Mouse (Mus musculus) bone marrow, adult 2 months (tissue): ENCODE measurements at regions not wholly inside any gene's neighbourhood (a gene's known extent, or its start where the extent isn't known, plus 50 kb on each side); places are given as distances from the start of the nearest gene placed in this dataset.

ENCODE experiments used
- H3K27ac ChIP-seq: fragments of 200-500 bp; 2 replicates; pipeline ENCODE4 v1.5.1; 2012; ENCODE audit warnings: low read depth, mild to moderate bottlenecking, control low read depth, inconsistent platforms, low read length; ENCODE audit not compliant: control insufficient read depth, poor library complexity, insufficient read depth
- H3K4me1 ChIP-seq: fragments of 200-500 bp; 2 replicates; pipeline ENCODE4 v1.6.1; 2011; ENCODE audit warnings: low read length; ENCODE audit not compliant: control insufficient read depth, insufficient read depth
- H3K4me3 ChIP-seq: fragments of 200-500 bp; replicated peaks from 2 replicates; pipeline ENCODE3; 2011; ENCODE audit warnings: mild to moderate bottlenecking, low read depth, low read length, control low read depth; ENCODE audit not compliant: control insufficient read depth
- CTCF ChIP-seq: fragments of 200-500 bp; IDR thresholded peaks from 2 replicates; pipeline ENCODE4 v1.5.1; 2011; ENCODE audit warnings: low read length, control low read depth; ENCODE audit not compliant: control insufficient read depth, insufficient read depth
- POLR2A ChIP-seq: fragments of 200-500 bp; IDR thresholded peaks from 2 replicates; pipeline ENCODE4 v1.6.1; 2011; ENCODE audit warnings: low read depth, mild to moderate bottlenecking, control low read depth, low read length, borderline replicate concordance; ENCODE audit not compliant: control insufficient read depth
- WGBS: fragments of 180-500 bp; shearing (Covaris S2); methylation state at CpG from one replicate; pipeline ENCODE4 v1.1.7; 2018; 5-methylcytosine and 5-hydroxymethylcytosine counted together

DNA sequence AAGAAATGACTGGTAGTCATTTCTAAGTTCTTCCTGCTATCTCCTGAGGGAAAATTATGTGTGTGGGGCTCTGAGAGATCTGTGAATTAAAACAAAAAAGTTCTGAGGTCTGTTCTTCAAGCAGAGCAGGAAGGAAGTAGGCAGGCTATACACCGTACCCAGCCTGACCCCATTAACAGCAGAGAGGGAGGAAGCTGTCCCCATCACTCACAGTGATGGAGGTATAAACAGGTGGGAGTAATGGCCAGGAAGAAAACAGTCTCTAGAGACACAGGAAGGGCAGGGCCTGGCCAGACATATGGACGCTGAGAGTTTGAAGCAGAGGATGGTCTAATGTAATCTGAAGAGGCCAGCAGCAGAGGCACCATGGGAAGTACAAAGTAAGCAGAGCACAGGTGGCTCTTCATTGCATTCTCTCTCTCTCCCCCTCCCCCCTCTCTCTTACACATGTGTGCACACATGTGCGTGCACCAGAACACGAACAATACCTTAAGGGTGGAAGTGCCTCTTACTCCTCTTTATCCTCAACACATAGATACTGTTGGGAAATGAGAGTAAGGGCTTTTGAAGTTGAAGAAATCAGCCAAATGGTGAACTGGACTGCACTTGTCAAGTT is 367.7 kb upstream of the Kif2a start:
- Histone ChIP-seq H3K4me1 (peaks cover 1% of the 10 kb centered on the region; the same call in 1 of the 2 replicates), H3K27ac (no peak overlapping the region), H3K4me3 (no peak overlapping the region)
- TF ChIP-seq CTCF (no peak), POLR2A (no peak)
- WGBS: 42% methylated on average over 4 of the region's 4 CpGs

DNA sequence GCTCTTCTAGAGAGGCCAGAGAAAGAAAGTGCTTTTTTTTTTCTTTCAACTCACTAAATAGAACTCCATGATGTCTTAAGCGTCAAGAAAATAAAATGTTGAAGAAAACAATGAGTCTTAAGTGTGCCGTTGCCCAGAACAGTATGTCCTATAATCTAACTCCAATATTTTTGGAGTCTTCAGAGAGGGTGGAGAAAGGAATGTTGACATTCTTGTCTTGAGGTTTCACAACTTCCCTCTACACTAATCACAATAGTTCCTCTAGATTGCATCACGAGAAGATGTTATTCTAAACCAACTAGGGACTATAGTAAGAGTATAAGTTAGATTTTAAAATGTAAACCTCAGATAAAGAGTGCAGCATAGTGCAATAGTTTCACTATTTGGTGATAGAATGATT is 367.1 kb upstream of the Kif2a start:
- no peak overlapping the region for H3K27ac ChIP-seq
- no peak overlapping the region for H3K4me3 ChIP-seq
- WGBS: 32% methylated on average over 3 of the region's 3 CpGs
- peaks cover 1% of the 10 kb centered on the region; the same call in 1 of the 2 replicates for H3K4me1 ChIP-seq
- TF ChIP-seq CTCF (no peak), POLR2A (no peak)

DNA sequence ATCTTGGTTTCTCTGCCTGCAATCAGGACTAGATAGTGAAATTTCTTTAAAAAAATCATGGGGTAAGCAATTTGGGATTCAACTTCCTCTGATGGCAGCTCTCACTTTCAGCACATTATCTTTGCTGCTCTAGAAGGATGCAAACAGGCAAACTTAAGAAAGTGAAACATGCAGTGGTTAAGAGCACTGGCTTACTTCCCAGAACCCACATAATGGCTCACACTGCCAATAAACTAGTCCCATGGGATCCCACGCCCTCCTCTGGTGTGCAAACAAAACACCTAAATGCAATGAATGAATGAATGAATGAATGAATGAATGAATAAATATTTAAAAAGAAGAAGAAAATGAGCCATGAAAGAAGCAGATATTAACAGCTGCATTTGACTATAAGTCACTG is 356.1 kb upstream of the Kif2a start:
- H3K27ac ChIP-seq: no peak overlapping the region
- no peaks in the 10 kb centered on the region for H3K4me1 ChIP-seq
- H3K4me3 ChIP-seq: no peak overlapping the region
- WGBS: 71% methylated on average over 1 of the region's 1 CpGs
- no peak for TF ChIP-seq CTCF
- no peak for TF ChIP-seq POLR2A

DNA sequence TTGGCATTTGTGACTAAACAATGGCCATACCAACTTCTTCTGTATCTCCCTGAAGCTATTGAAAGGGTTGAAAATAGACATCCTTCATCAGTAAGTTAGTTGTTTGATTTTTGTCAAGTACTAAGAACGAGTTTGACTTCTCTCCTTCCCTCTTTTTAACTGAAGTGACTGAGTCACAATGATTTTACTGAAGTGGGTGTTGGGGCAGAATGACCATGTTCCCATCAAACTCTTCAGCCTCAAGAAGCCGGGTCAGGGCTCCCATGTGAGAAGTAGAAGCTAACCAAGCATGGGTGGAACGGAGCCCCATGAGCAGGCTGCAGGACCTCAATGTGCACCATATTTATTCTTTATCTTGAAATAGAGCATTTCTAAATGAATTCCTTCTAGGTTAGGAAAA is 350.7 kb upstream of the Kif2a start:
- no peak overlapping the region for H3K27ac ChIP-seq
- 74% methylated on average over 3 of the region's 3 CpGs for WGBS
- no peak for TF ChIP-seq CTCF
- no peak for TF ChIP-seq POLR2A

DNA sequence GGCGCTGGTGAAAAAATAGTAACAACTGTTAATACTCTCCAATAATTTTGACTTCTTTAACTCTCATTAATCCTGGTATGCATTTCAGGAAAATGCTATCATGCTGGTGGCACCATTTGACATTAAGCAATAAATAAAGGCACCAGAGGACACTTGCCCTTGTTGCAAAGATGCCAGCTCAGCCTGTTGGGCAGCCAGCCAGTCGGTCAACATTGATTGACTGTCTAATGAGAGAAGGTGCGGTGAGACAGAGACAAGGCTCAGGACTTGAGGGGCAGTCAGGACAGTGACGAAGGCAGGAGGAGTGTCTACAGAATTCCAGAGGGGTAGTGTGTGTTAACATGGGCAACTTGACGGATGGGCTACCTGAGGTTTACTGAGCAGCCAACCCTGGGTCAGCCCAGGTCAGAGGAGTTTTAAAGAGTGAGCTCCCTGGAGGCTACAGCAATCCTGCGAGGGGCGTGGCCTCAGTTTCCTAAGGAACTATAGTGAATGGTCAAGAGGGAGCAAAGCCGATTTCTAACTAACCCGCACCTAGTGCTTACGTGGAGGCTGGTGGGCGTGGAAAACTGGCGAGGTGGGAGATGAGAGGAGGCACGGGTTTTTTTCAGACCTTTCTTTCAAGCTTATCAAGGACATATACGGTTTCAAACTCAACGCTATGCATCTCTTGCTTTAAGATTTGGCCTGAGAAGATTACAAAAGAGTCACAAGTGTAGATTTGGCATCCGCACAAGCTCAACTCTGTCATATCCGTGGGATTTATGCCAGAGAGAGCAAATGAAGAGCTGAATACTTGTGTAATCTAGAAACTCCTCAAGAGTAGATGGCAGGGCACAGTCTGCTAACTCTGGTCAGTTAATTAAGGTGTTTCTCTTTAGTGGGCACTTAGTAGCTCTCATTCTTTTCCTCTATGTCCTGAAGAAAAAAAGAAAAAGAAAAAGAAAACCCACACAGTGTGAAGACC is 350.0 kb upstream of the Kif2a start:
- no peak overlapping the region for H3K4me3 ChIP-seq
- no peak overlapping the region for H3K27ac ChIP-seq
- H3K4me1 ChIP-seq: no peaks in the 10 kb centered on the region
- TF ChIP-seq CTCF (no peak), POLR2A (no peak)
- 63% methylated on average over 17 of the region's 17 CpGs for WGBS

More for the DNA sequence above, 350.7 kb upstream of the Kif2a start:
- no peak overlapping the region for H3K4me3 ChIP-seq
- H3K4me1 ChIP-seq: no peaks in the 10 kb centered on the region

DNA sequence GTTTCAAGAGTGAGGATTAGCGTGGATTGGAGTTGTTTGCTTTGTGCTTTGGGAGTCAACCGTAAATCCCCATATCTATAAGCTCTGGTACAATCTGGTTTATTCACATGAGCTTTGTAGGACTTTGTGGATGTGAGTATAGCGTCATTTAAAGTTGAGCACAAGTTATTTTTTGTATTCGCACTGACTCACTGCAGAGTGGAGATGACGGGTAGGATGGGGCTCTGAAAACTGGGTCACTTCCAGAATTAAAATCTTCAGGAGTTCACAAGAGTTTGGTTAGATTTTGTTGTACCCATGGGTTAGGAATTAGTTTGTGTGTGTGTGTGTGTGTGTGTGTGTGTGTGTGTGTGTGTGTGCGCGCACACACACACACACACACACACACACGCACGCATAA is 345.7 kb upstream of the Kif2a start:
- WGBS: 81% methylated on average over 9 of the region's 9 CpGs
- H3K27ac ChIP-seq: no peak overlapping the region
- H3K4me3 ChIP-seq: no peak overlapping the region
- no peaks in the 10 kb centered on the region for H3K4me1 ChIP-seq
- TF ChIP-seq POLR2A (no peak), CTCF (no peak)

DNA sequence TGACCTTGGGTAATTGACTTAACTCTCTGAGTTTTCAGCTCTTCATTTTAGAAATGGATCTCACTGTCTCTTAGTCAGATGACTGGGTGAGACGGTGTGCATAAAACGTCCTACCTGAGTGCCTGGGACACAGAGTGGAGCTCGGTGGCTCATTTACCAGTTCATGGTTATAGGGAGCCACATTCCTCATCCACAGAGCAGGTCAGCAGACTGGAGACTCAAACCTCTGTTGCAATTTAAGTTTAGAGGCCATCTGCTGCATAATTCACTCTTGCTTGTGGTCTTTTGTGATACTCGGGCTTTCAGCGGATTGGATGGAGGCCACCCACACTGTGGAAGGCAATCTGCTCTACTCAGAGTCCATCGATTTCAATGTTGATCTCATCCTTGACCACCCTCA is 343.8 kb upstream of the Kif2a start:
- 85% methylated on average over 6 of the region's 6 CpGs for WGBS
- no peaks in the 10 kb centered on the region for H3K4me1 ChIP-seq
- H3K27ac ChIP-seq: no peak overlapping the region
- no peak overlapping the region for H3K4me3 ChIP-seq
- TF ChIP-seq CTCF (no peak), POLR2A (no peak)

DNA sequence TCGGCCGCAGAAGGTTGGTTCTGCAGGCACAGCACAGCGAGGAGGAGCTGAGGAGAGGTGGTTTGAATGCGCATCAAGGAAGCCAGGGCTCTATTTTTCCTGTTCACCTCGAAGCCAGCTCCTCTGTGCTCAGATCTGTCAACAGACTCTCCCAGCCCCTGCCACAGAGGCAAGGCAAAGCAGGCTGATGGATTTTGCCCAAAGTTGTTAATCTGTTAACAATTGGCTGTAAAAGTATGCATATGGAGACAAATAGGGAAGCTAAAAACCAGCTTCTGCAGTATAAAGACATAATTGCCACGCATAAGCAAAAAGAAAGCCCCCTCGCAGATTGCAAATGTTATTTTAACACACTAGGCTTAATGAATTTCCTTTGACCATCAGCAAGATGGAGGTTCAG is 343.3 kb upstream of the Kif2a start:
- Histone ChIP-seq H3K4me3 (no peak overlapping the region), H3K4me1 (no peaks in the 10 kb centered on the region), H3K27ac (no peak overlapping the region)
- 73% methylated on average over 7 of the region's 7 CpGs for WGBS
- TF ChIP-seq POLR2A (no peak), CTCF (no peak)
